Mouse (Mus musculus) MEL (cell line): ENCODE measurements around the gene Atf2. TPM values are rescaled to one million over a fixed set of nuclear protein-coding genes. Genes with fewer than 3 reads are reported as not detected.

ENCODE experiments used
- DNase-seq: peaks from one replicate; pipeline ENCODE4 v3.0.0; 2011; ENCODE audit warnings: low read depth, low spot score
- H3K27ac ChIP-seq: 2 replicates; pipeline ENCODE4 v1.5.1; 2012; ENCODE audit warnings: low read depth, mild to moderate bottlenecking, control low read depth, low read length, moderate library complexity; ENCODE audit not compliant: control insufficient read depth
- H3K27me3 ChIP-seq, 2 experiments: fragments of 150-350 bp in 1 of 2; sonication (generic) in 1 of 2; 2 replicates each; pipeline ENCODE4 v1.6.1; 2012; ENCODE audit warnings: low read length in 2 of 2, mild to moderate bottlenecking in 2 of 2, improper control_type of control experiment in 1 of 2, moderate library complexity in 1 of 2; ENCODE audit not compliant: insufficient read depth in 2 of 2, control insufficient read depth in 1 of 2
- H3K36me3 ChIP-seq, 2 experiments: 2 replicates each; pipeline ENCODE4 v1.6.1; 2012 to 2014; ENCODE audit warnings: low read length in 2 of 2, improper control_type of control experiment in 1 of 2, inconsistent platforms in 1 of 2, mild to moderate bottlenecking in 1 of 2; ENCODE audit not compliant: insufficient read depth in 2 of 2, control insufficient read depth in 1 of 2
- H3K4me1 ChIP-seq, 2 experiments: fragments of 150-350 bp in 1 of 2; sonication (generic) in 1 of 2; 2 replicates each; pipeline ENCODE4 v1.6.1; 2012; ENCODE audit warnings: low read length in 2 of 2, improper control_type of control experiment in 1 of 2, mild to moderate bottlenecking in 1 of 2; ENCODE audit not compliant: insufficient read depth in 2 of 2, control insufficient read depth in 1 of 2
- H3K4me3 ChIP-seq, 2 experiments: fragments of 150-350 bp in 1 of 2; sonication (generic) in 1 of 2; 2 replicates each; pipeline ENCODE4 v1.5.1; 2012; ENCODE audit warnings: low read depth in 2 of 2, low read length in 2 of 2, mild to moderate bottlenecking in 2 of 2, moderate library complexity in 2 of 2, control low read depth in 1 of 2, improper control_type of control experiment in 1 of 2; ENCODE audit not compliant: control insufficient read depth in 1 of 2, insufficient read depth in 1 of 2
- H3K79me2 ChIP-seq: 2 replicates; pipeline ENCODE4 v1.6.1; 2012; ENCODE audit warnings: mild to moderate bottlenecking, low read length, moderate library complexity; ENCODE audit not compliant: control insufficient read depth, poor library complexity, insufficient read depth
- H3K9ac ChIP-seq: 2 replicates; pipeline ENCODE4 v1.6.1; 2012; ENCODE audit warnings: low read depth, mild to moderate bottlenecking, control low read depth, low read length, moderate library complexity; ENCODE audit not compliant: control insufficient read depth, poor library complexity, severe bottlenecking
- H3K9me3 ChIP-seq: fragments of 150-350 bp; sonication (generic); replicated peaks from 2 replicates; pipeline ENCODE4 v1.6.1; 2012; ENCODE audit warnings: mild to moderate bottlenecking, low read length, improper control_type of control experiment, moderate library complexity; ENCODE audit not compliant: insufficient read depth
- BHLHE40 ChIP-seq: IDR thresholded peaks from 2 replicates; pipeline ENCODE4 v1.6.1; 2012; ENCODE audit warnings: low read depth, mild to moderate bottlenecking, inconsistent platforms, low read length, improper control_type of control experiment, borderline replicate concordance
- CHD2 ChIP-seq: IDR thresholded peaks from 2 replicates; pipeline ENCODE4 v1.6.1; 2011; ENCODE audit warnings: low read length, improper control_type of control experiment
- E2F4 ChIP-seq: IDR thresholded peaks from 2 replicates; pipeline ENCODE4 v1.6.1; 2011; ENCODE audit warnings: low read depth, low read length, improper control_type of control experiment, borderline replicate concordance
- EP300 ChIP-seq, 2 experiments: IDR thresholded peaks; 2 replicates each; pipeline ENCODE4 v1.6.1; 2011; ENCODE audit warnings: improper control_type of control experiment in 2 of 2, low read length in 2 of 2, low read depth in 1 of 2, mild to moderate bottlenecking in 1 of 2
- ETS1 ChIP-seq: IDR thresholded peaks from 2 replicates; pipeline ENCODE4 v1.6.1; 2012; ENCODE audit warnings: low read depth, mild to moderate bottlenecking, inconsistent platforms, low read length, improper control_type of control experiment, moderate library complexity
- GATA1 ChIP-seq: IDR thresholded peaks from 2 replicates; pipeline ENCODE4 v1.6.1; 2011; ENCODE audit warnings: low read depth, low read length, improper control_type of control experiment
- HCFC1 ChIP-seq: IDR thresholded peaks from 2 replicates; pipeline ENCODE4 v1.6.1; 2012; ENCODE audit warnings: low read depth, mild to moderate bottlenecking, inconsistent platforms, low read length, improper control_type of control experiment, moderate library complexity
- KAT2A ChIP-seq: conservative IDR thresholded peaks from 2 replicates; pipeline ENCODE4 v1.6.1; 2012; ENCODE audit warnings: low read depth, low read length, improper control_type of control experiment, inconsistent platforms
- MAFK ChIP-seq: IDR thresholded peaks from 2 replicates; pipeline ENCODE4 v1.6.1; 2011; ENCODE audit warnings: low read depth, mild to moderate bottlenecking, low read length, improper control_type of control experiment, borderline replicate concordance
- MAZ ChIP-seq: IDR thresholded peaks from 2 replicates; pipeline ENCODE4 v1.6.1; 2012; ENCODE audit warnings: low read depth, mild to moderate bottlenecking, inconsistent platforms, low read length, improper control_type of control experiment
- MXI1 ChIP-seq: IDR thresholded peaks from 2 replicates; pipeline ENCODE4 v1.6.1; 2011; ENCODE audit warnings: mild to moderate bottlenecking, low read depth, low read length, improper control_type of control experiment
- MYC ChIP-seq: IDR thresholded peaks from 2 replicates; pipeline ENCODE4 v1.6.1; 2011; ENCODE audit warnings: low read depth, mild to moderate bottlenecking, low read length, improper control_type of control experiment, moderate library complexity
- NELFE ChIP-seq: IDR thresholded peaks from 2 replicates; pipeline ENCODE4 v1.6.1; 2011; ENCODE audit warnings: low read depth, low read length, improper control_type of control experiment
- NRF1 ChIP-seq: IDR thresholded peaks from 2 replicates; pipeline ENCODE4 v1.6.1; 2014; ENCODE audit warnings: low read depth, mild to moderate bottlenecking, inconsistent platforms, low read length, improper control_type of control experiment, moderate library complexity; ENCODE audit not compliant: poor library complexity, insufficient read depth, severe bottlenecking
- POLR2A ChIP-seq, 2 experiments: IDR thresholded peaks; 2 replicates each; pipeline ENCODE4 v1.6.1; 2011 to 2012; ENCODE audit warnings: low read length in 2 of 2, mild to moderate bottlenecking in 2 of 2, control low read depth in 1 of 2, improper control_type of control experiment in 1 of 2, low read depth in 1 of 2, moderate library complexity in 1 of 2; ENCODE audit not compliant: control insufficient read depth in 1 of 2, insufficient read depth in 1 of 2, poor library complexity in 1 of 2
- SIN3A ChIP-seq: IDR thresholded peaks from 2 replicates; pipeline ENCODE4 v1.6.1; 2012; ENCODE audit warnings: low read length, improper control_type of control experiment, inconsistent platforms
- SMC3 ChIP-seq: IDR thresholded peaks from 2 replicates; pipeline ENCODE4 v1.6.1; 2011; ENCODE audit warnings: low read depth, low read length, improper control_type of control experiment
- TAL1 ChIP-seq: IDR thresholded peaks from 2 replicates; pipeline ENCODE4 v1.6.1; 2012; ENCODE audit warnings: mild to moderate bottlenecking, inconsistent platforms, low read length, moderate library complexity, mixed read lengths
- TCF12 ChIP-seq: IDR thresholded peaks from 2 replicates; pipeline ENCODE4 v1.6.1; 2014; ENCODE audit warnings: low read depth, mild to moderate bottlenecking, inconsistent platforms, low read length, improper control_type of control experiment, moderate library complexity
- USF1 ChIP-seq: IDR thresholded peaks from 2 replicates; pipeline ENCODE4 v1.6.1; 2014; ENCODE audit warnings: low read depth, mild to moderate bottlenecking, inconsistent platforms, low read length, improper control_type of control experiment, moderate library complexity
- ZMIZ1 ChIP-seq: IDR thresholded peaks from 2 replicates; pipeline ENCODE4 v1.6.1; 2012; ENCODE audit warnings: low read depth, mild to moderate bottlenecking, inconsistent platforms, low read length, improper control_type of control experiment, moderate library complexity
- ZNF384 ChIP-seq: IDR thresholded peaks from 2 replicates; pipeline ENCODE4 v1.6.1; 2012; ENCODE audit warnings: low read depth, mild to moderate bottlenecking, inconsistent platforms, low read length, improper control_type of control experiment
- polyA plus RNA-seq, 2 experiments: library from polyadenylated mRNA; stranded (reverse) in 1 of 2; unstranded in 1 of 2; fragments of >175 nt in 1 of 2; fragments of >200 nt in 1 of 2; gene quantifications; 2 replicates each; pipeline versions ENCODE4 v1.2.1 to v1.2.4; 2012; ENCODE audit warnings: low replicate concordance in 2 of 2, low read depth in 1 of 2; ENCODE audit not compliant: insufficient read length in 2 of 2, insufficient read depth in 1 of 2, missing spikeins in 1 of 2
- total RNA-seq: library from RNA; depleted of rRNA; stranded (reverse); fragments of 300-350 nt; gene quantifications from 2 replicates; pipeline ENCODE4 v1.2.3, GENCODE M21; 2012

Gene Atf2
- total and polyA plus RNA-seq, 3 experiments = 16.8 to 82.3 (median 36.7) TPM

GRCm38 (mm10) chr2:73919642-73920041 is 27.2 kb upstream of the Atf2 start:
- Histone ChIP-seq H3K27me3 (no peaks in the 10 kb centered on the region; a peak in 3 of 4 replicates), H3K4me1 (no peaks in the 10 kb centered on the region; a peak in 2 of 4 replicates), H3K27ac (no peak overlapping the region), H3K9ac (no peak overlapping the region), H3K4me3 (no peak overlapping the region), H3K36me3 (peaks cover 0 to 3% of the 10 kb centered on the region in 2 experiments; a peak in 2 of 4 replicates), H3K79me2 (no peaks in the 10 kb centered on the region), H3K9me3 (no peaks in the 10 kb centered on the region)
- TF ChIP-seq E2F4 = no peak
- no peak for TF ChIP-seq EP300 (IDR thresholded peaks at IDR 0.05; ENCODE audit: low read depth in 1 of 2, low read length in 2 of 2)
- TF ChIP-seq MXI1 = no peak
- TF ChIP-seq ZNF384 = peak; percentile 44; the same call in 1 of the 2 replicates
- no peak for DNase-seq

- peak overlapping the region; percentile 65 to 70 for H3K4me3 ChIP-seq
- H3K27ac ChIP-seq = peak overlapping the region; percentile 79
- peaks cover 21 to 26% of the 10 kb centered on the region in 2 experiments for H3K36me3 ChIP-seq
- peak; percentile 75 for DNase-seq
- peaks cover 3 to 8% of the 10 kb centered on the region in 2 experiments; a peak in 3 of 4 replicates for H3K4me1 ChIP-seq
- TF ChIP-seq HCFC1 (peak; percentile 45; the same call in 1 of the 2 replicates), BHLHE40 (no peak), ZMIZ1 (peak; percentile 56; the same call in 1 of the 2 replicates), TCF12 (peak; percentile 14; the same call in 1 of the 2 replicates), GATA1 (no peak), USF1 (no peak), CHD2 (no peak), KAT2A (no peak), TAL1 (no peak), ZNF384 (no peak), EP300 (IDR thresholded peaks at IDR 0.05; ENCODE audit: low read depth in 1 of 2, low read length in 2 of 2) (peak in 1 of 2 experiments; percentile 28; a peak in 1 of 4 replicates), MYC (no peak), NRF1 (no peak), SMC3 (no peak), NELFE (peak; percentile 33; the same call in 1 of the 2 replicates), POLR2A (IDR thresholded peaks at IDR 0.05; ENCODE audit: control insufficient read depth in 1 of 2, insufficient read depth in 1 of 2, low read depth in 1 of 2, low read length in 2 of 2, poor library complexity in 1 of 2) (peak in 1 of 2 experiments; percentile 57; a peak in 2 of 4 replicates), MXI1 (no peak), MAZ (peak; percentile 63; the same call in 1 of the 2 replicates), ETS1 (0 out of 2 replicates have a peak, but pooled peaks have one; percentile 14), MAFK (no peak), SIN3A (peak; percentile 45)
- TF ChIP-seq, all 39 proteins: peak for 9
- Histone ChIP-seq H3K79me2 (peaks cover 13% of the 10 kb centered on the region), H3K9me3 (no peaks in the 10 kb centered on the region), H3K9ac (peak overlapping the region; percentile 92), H3K27me3 (no peaks in the 10 kb centered on the region)
These were observed 19.8 kb upstream of the Atf2 start for GRCm38 (mm10) chr2:73912264-73912663.
